Mouse (Mus musculus): ENCODE results near the gene Rgs8.

Gene Rgs8

DNA sequence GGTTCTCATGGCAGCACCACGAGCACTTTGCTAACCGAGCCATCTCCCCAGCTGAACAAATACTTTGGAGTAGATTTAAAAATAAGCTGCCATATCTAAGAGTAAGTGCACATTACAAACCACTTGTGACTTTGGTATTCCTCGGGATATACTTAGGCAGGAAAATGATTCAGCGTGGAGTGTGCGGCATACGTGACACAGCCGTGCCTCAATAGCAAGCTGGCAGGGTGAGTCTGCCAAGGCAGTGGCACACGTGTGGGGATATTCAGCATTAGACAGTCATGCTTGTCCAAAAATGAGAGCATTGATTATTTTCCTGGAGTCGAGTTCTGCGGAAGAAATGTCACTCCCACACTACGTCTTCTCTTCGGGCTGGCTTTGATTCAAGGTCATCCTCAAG is 21.1 kb downstream of the Rgs8 start:
- in situ Hi-C loops (cut with MboI, MseI), result loop anchor here (10.0 kb wide), 1 partner anchor 1251 kb away; no protein-coding TSS in a partner anchor

DNA sequence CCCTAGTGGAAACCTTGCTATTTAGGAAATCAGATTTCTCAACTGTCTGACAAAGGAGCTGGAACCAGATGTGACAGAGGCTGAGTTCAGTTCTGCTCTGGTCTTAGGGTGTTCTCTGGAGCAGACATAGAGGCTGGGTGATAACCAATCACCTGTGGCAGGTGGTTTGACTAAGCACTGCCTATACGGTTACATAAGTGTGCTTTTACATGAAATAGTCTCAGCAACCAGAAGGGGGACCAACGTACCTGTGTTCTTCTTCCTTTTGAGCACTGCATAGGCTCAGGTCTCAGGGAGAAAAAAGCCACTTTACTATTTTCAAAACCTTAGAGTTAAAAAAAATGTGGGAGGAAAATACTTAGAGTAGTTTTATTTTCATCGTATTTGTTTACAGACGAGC is 22.8 kb downstream of the Rgs8 start:
- in situ Hi-C loops (cut with MboI, MseI), result loop anchor here (10.0 kb wide), 1 partner anchor 1249 kb away; no protein-coding TSS in a partner anchor

DNA sequence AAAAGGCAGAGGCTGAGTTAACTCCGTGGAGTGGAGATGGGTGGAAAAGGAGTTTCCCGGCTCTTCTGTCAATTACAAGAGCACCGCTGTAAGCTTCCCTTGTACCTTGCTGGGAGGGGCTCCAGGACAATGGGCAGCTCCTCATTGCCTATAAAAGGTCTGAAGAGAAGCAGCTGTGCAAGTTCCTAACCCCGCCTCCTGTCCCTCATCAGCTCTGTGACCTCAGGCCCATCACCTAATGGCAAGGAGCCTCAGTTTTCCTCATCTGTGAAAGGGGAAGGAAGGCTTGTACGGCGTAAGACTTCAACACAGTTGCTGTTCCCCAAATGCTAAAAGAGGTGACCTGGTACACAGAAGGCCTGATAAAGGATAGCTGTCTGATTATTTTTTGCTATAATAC is 24.8 kb downstream of the Rgs8 start:
- in situ Hi-C loops (cut with MboI, MseI), result loop anchor here (10.0 kb wide), 1 partner anchor 1247 kb away; no protein-coding TSS in a partner anchor

DNA sequence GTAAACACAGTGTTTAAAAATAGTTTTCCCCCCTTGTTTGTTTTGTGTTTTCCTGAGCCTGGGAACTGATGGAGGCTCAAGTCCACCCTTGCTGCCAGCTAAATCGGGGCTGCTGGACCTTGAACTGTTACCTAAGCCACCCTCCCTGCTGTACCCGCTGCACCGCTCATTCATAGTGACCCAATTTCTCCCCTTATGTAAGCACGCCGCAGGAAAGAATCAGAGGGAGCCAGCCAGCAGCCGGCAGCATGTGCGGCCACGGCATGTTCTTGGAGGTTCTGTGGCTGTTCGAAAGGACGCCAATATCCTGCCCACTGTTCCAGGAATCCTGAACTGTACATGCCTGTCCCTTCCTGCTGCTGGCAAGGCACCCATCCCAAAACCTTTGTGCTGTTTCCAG is 26.3 kb downstream of the Rgs8 start:
- in situ Hi-C loops (cut with MboI, MseI), result loop anchor here (10.0 kb wide), 1 partner anchor 1246 kb away; no protein-coding TSS in a partner anchor

DNA sequence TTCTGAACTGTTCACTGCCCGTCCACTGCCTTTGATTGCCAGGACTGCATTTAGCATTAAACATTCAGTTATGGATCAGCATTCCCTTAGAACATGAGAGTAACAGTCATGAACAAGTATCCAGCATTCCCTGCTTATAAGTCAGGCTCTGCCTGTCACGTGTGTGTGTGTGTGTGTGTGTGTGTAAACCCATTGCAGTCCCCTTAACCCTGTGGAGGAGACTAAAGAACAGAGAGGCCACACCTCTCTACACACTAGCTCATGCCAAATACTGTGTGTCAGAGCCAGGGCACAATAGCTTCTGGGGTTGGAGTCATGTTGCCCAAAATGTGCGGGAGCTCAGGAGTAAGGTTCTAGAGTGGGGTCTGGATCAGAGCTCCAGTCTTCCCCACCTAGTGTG is 26.8 kb downstream of the Rgs8 start:
- in situ Hi-C loops (cut with MboI, MseI), result loop anchor here (10.0 kb wide), 1 partner anchor 1245 kb away; no protein-coding TSS in a partner anchor

DNA sequence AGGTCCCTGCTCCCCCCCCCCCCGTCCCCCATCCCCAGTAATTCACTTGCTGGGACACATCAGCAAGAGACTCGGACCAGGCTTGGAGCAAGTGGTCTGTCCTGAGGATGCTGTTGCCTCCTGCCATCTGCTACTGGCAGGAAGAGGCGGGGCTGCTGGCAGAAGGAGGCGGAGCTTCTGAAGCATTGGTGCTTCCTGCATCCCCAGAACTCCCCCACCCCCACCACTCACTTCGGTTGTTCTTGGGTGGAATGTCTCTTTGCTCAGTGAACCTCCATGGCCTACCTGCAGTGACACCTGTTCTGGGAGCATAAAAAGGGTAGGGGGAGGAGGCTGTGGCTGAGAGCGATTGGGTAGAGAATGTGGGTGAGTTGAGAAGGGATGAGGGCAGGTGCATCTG is 27.5 kb downstream of the Rgs8 start:
- in situ Hi-C loops (cut with MboI, MseI), result no loop called here

DNA sequence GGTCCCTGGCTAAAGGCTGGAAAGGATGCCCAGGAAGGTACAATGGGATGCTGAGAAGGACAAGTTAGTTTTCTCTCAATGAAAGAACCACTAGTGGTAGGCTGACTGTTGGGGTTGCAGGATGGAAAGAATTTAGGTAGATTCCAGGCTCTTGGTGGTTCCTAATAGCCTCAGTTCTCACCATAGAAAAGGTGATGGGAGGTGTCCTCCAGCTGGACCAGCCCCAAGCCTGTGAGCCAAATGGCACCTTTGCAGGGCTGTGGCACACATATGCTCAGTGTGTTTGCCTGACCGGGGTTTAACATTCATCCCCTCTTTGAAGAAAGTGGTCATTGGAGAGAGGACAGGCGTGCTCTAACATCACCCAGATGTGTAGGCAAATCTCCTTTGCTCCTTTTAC is 28.2 kb downstream of the Rgs8 start:
- in situ Hi-C loops (cut with MboI, MseI), result no loop called here

DNA sequence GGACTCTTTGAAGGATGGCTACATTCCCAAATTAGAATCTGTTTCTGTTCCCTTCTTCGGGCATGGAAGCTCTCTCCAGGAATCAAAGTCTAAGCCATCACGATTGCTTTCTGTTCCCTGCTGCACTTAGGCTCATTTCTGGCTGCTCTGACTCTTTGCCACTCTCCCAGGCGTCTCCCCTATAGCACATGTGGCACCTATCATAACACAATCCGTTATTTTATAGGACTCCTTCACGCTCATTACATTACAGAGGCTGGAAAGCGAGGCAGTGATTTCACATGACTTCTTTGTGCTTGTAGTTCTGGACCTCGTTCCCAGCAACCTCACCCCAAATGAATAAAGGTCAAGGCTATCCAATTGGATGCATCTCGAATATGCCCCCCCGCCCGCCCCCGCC is 30.4 kb downstream of the Rgs8 start:
- in situ Hi-C loops (cut with MboI, MseI), result no loop called here

DNA sequence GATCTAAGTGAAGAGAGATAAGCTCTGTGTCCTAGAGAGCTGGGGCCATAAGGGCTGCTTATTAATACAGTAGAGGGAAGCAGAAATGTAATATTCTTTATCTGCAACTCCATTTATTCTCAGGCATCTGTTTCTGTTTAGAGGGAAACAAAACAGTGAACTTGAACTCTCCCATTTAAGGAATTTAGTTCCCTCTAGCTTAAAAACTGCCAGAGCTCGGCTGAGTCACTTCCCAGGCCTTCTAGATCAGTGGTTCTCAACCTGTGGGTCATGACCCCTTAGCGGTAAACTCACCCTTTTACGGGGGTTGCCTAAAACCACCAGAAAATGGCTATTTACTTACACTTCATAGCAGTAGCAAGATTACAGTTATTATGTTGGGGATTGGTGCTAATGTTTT is 32.8 kb downstream of the Rgs8 start:
- in situ Hi-C loops (cut with MboI, MseI), result no loop called here

DNA sequence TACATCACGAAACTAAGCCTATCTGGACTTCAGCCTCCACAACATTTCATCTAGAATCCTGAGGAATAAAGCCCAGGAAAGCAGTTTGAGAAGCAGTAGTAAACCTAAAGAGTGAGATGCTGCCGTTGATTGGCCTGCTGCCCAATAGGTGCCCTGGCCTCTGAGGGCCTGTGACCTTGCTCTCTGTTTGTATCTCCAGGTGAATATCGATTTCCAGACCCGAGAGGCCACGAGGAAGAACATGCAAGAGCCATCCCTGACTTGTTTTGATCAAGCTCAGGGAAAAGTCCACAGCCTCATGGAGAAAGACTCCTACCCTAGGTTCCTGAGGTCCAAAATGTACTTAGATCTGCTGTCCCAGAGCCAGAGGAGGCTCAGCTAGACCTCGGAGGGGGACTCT is 39.7 kb downstream of the Rgs8 start:
- in situ Hi-C loops (cut with MboI, MseI), result no loop called here

DNA sequence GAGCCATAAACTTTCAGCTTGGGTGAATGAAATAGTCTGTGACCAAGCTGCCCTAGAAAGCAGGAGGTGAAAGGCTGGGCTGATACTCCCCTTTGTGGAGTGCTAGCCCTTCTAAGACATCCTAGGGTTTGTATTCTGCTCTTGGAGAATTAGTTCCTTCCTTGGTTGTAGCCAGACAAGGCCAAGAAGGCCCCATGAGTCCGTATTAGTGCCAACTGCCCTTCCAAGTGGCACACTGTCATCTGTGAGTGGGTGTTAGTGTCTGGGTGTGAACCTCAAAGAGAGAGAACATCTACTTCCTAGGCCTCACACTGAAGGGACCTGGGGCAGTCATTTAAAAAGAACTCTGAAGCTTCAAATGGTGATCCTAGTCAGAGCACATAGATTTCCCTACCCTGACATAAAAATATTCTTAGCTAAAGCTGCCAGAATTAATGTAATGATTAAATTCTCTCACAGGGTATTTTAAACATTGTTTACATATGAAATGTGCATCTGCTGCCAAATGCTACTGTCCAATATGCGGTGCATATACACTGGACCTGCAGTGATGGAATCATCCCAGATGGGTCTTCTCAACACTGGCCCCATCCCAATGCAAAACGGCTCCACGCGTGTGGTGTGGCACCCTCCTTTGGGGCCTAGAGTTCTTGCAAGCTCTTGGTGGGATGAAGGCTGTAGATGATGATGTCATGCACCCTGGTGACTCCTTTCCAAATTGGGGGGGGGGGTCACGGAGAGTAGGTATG is 41.7 kb downstream of the Rgs8 start:
- in situ Hi-C loops (cut with MboI, MseI), result no loop called here

DNA sequence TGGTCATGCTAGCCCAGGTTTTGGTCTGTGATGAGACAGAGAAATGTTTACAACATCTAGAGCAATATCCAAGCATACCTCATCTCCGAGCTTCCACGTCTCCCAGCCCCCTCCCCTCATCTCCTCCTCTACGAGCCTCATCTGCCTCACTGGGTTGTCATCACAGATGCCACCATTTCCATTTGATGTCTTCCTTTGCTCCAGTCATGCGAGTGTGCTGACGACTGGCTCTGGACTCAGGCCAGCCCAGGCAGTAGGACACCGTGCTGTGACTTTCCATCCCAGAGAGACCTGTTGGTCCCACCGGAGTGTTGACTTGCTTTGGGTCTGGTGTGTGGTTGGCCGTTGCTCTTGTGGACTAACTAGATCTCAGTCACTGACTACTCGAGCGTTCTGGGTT is 42.6 kb downstream of the Rgs8 start:
- in situ Hi-C loops (cut with MboI, MseI), result no loop called here

DNA sequence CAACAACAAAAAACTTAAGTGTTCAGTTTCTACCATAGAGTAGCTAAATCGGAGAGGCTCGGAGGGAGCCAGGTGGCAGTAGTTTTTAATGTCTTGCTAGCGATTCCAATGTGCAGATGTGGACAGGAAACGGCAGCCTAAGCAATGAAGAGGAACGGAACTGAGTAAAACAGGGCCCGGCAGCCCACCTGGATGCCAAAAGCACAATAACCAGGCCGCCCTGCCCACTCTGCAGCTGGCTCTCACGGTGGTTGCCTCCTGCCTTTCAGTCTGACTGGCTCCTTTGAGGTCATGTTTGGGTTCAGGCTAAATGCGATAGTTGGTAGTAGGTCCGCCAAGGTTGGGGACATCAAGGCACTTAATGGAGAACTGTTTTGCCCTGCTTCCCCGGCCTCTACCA is 43.3 kb downstream of the Rgs8 start:
- in situ Hi-C loops (cut with MboI, MseI), result no loop called here

DNA sequence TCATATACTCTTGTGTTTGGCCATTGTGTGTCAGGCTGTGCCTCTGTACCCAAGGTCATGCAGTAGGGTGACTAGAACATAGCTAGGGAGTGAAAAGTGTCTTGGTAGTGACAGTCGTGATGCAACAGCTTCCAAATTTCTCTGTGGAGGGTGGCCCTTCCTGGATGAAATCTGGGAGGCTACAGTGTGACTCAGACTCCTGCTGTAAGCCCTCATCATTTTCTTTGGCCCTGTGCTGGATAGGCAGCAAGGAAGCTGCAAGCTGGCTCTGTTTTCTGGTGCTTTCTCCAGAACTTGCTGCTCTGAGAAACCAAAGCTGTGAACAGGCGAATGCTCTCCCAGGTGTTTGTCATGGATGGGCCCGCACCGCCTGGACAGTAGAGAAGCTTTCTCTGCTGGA is 43.7 kb downstream of the Rgs8 start:
- in situ Hi-C loops (cut with MboI, MseI), result no loop called here

DNA sequence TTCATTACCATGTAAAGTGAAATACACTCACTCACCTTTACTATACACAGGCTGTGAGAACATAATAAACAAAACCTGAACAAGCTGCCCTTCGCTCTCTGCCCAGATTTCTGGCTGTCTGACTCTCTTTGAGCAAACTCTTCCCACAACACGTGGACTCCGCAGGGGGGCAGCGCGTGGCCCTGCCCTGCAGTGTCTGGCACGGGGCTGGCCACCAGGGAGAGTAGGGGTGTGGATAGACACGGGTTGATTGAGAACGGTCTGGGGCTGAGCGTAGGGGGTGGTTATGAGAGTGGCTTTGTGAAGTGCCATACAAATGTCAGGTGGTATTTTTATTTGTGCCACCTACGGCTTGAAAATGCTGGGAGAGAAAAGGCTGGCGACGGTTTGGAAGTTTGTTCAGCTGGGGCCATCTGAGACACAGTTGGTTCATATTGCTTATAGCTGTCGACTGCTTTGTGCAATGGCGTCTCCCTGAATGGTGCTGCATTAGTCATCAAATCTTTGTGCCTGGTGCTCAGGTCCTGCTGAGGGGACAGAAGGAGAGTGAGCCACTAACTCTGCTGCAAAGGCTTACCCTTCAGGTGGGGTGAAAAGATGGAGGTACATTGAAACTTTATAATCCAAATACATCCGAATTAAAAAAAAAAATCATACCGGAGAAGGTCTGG is 44.9 kb downstream of the Rgs8 start:
- in situ Hi-C loops (cut with MboI, MseI), result no loop called here

DNA sequence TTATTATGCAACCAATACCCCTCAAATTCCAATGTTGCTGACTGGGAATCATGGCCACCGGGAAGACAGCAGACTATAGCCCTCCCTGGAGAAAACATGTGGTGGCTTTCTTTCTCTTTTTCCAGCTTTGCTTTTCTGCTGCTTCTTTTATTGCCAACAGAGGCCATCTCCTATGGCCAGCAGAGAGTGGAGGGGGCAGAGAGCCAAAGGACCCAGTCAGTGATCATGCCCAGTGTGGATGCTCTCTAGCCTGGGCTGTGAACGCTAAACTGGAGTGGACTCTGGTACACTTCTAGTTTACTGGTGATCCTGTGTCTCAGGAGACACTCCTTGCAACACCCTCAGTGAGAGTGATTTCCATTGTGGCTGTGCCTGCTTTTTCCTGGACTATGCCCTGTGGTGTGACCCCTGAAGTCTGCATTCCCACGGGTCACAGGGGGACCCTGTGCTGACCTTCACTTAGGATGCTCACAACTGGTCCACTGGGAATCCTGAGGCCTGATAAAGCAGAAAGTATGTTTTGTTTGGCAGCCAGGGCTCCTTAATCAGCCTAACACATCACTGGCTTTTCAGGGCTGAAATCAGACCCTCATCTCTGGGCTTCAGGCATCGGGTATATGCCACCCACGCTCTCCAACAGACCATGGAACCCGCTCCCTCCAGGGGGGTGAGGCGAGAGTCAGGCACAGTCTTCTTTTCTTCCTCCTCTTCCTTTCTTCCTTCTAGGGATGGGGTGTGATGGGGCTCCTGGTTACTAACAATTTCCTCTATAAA is 45.7 kb downstream of the Rgs8 start:
- in situ Hi-C loops (cut with MboI, MseI), result no loop called here

DNA sequence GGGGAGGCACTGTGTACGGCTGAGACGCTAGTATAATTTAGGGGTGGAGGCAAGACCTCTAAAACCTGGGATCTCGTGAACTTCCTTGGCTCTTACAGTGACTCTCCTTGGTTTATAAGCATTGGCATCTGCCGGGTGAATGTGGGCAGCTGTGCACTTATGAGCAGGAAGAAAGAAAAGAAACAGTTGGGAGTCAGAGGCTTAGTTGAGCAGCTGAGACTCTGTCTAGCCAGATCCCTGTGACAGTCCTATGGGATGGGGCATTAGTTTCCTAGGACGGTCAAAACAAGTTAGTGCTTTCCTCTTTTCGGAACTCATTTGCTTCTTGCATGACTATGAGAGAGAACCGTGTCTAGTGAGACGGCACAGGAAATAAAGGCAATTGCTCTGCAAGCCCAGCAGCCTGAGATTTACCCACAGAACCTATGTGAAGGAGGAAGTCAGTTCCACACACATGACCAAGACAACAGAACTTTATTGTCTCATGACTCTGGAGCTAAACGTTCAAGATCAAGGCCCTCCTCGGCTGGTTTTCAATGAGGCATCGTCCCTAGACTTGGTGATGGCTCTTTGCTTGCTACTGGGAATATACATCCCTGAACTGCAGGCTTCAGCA is 47.7 kb downstream of the Rgs8 start:
- in situ Hi-C loops (cut with MboI, MseI), result loop anchor here (10.0 kb wide), 1 partner anchor 396 kb away; no protein-coding TSS in a partner anchor

DNA sequence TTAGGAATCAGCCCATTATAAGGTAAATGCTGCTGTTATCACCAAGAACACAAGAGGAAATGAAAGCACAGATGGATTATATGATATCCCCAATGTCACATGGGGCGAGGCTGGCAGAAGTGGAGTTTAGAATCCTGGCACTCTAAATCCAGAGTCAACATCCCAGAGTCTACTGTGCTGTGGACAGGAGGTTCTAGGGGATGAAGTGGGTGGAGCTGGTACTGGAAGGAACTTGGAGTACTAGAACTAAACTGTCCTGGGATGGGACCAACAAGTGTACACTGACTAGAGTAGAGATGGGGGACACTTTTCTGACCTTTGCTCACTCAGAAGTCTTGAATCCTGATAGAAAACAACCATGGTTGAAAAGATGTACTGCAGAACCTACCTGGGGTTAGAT is 48.6 kb downstream of the Rgs8 start:
- in situ Hi-C loops (cut with MboI, MseI), result loop anchor here (10.0 kb wide), 1 partner anchor 397 kb away; no protein-coding TSS in a partner anchor

DNA sequence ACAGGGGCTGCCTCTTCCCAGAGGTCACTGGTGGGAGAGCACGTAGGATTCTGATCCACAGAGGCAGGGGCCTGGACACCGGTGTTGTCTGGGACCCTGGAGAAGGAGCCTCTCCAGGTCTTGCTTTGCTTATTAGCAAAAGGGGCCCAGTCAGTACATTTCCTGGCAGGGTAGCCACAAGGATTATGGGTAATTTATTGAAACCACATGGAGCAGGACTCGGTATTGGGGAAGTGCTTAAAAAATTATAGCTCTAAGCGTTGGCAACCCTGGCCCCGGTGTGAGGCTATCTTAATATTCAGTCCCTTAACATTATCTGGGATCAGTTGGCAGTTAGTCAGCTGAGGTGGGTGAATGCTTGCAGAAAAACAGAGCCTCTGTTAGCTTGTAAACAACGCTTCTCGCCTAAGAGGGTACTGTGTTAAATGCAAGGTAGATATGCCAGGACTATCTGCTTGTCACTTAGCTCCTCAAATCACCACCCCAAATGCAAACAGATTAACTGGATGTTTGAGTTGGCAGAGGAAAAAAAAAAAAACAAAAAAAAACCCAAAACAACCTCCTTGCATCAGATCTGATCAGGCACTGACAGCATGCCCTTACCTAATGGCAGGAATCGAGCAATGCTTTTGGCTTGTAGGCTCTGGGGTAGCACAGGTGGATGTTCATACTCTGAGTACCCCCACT is 49.5 kb downstream of the Rgs8 start:
- in situ Hi-C loops (cut with MboI, MseI), result loop anchor here (10.0 kb wide), 1 partner anchor 398 kb away; no protein-coding TSS in a partner anchor

DNA sequence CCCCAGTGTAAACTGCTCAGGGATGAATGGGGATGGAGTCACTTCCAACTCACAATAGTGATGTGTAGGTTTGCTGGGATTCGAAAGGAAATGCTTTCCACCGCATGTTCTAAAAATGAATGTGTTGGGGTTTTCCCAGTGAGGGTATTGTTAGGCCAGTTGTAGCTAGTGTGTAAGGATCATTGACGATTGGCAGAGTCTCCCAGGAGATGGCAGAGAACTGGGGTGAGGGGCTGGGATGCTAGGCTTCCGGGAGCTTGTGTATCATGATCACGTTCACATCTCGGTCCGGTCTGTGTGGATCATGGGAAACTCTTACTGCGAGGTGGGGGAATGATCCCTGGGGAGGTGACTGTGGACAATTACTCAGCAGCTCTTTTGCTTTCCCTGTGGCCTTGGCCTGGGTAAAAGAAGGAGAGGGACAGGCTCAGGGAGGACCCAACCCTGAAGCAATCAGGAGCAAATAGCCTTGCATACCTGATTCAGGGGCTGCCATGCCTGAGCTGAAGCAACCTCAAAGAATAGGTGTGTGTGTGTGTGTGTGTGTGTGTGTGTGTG is 50.1 kb downstream of the Rgs8 start:
- in situ Hi-C loops (cut with MboI, MseI), result loop anchor here (10.0 kb wide), 1 partner anchor 398 kb away; no protein-coding TSS in a partner anchor
